Mouse (Mus musculus) forebrain, postnatal 0 days (tissue): ENCODE results near the gene Hif3a. TPM values are rescaled to one million over a fixed set of nuclear protein-coding genes. Genes with fewer than 3 reads are reported as not detected.
A peak's percentile ranks its signal among the peaks of the same experiment; 100 is the strongest.

Experiments used
- ATAC-seq: fragments of 200-750 bp; cut with Nextera tagmentation; 2 replicates; pipeline ENCODE4 v1.8.0; 2017; ENCODE audit warnings: mild to moderate bottlenecking, moderate library complexity
- DNase-seq: peaks from one replicate; pipeline ENCODE4 v3.0.0-alpha.2; 2015
- H3K27ac ChIP-seq: fragments of 300-500 bp; sonication (generic); 2 replicates; pipeline ENCODE4 v1.5.1; 2014; ENCODE audit warnings: low read depth, mild to moderate bottlenecking, antibody characterized with exemption, low read length, moderate library complexity, mixed read lengths
- H3K27me3 ChIP-seq: fragments of 300-500 bp; sonication (generic); 2 replicates; pipeline ENCODE4 v1.6.1; 2014; ENCODE audit warnings: mild to moderate bottlenecking, low read length, mixed read lengths; ENCODE audit not compliant: insufficient read depth
- H3K36me3 ChIP-seq: fragments of 300-500 bp; sonication (generic); 2 replicates; pipeline ENCODE4 v1.6.1; 2014; ENCODE audit warnings: mild to moderate bottlenecking, moderate library complexity; ENCODE audit not compliant: insufficient read depth
- H3K4me1 ChIP-seq: fragments of 300-500 bp; sonication (generic); 2 replicates; pipeline ENCODE4 v1.6.1; 2014; ENCODE audit warnings: antibody characterized with exemption; ENCODE audit not compliant: insufficient read depth
- H3K4me2 ChIP-seq: fragments of 300-500 bp; sonication (generic); 2 replicates; pipeline ENCODE4 v1.6.1; 2014; ENCODE audit warnings: low read depth, mild to moderate bottlenecking, moderate library complexity
- H3K4me3 ChIP-seq: fragments of 300-500 bp; sonication (generic); 2 replicates; pipeline ENCODE4 v1.5.1; 2014; ENCODE audit warnings: low read depth, low read length, mixed read lengths
- H3K9ac ChIP-seq: fragments of 300-500 bp; sonication (generic); 2 replicates; pipeline ENCODE4 v1.6.1; 2014; ENCODE audit warnings: mild to moderate bottlenecking
- H3K9me3 ChIP-seq: fragments of 300-500 bp; sonication (generic); 2 replicates; pipeline ENCODE4 v1.6.1; 2016; ENCODE audit warnings: low read length
- CTCF ChIP-seq: sonication (generic); IDR thresholded peaks from 2 replicates; pipeline ENCODE4 v1.5.1; 2016; ENCODE audit warnings: antibody characterized with exemption, control low read depth, low read depth
- WGBS: fragments of 180-500 bp; shearing (Covaris S2); extraction: QIAGEN DNeasy Blood & Tissue Kit; methylation state at CpG from one replicate; pipeline ENCODE4 v1.1.7; 2014; 5-methylcytosine and 5-hydroxymethylcytosine counted together
- polyA plus RNA-seq: library from polyadenylated mRNA; unstranded; fragments of >200 nt; fragmentation: Nextera tagmentation; extraction: Ambion mirVana; gene quantifications from 2 replicates; pipeline ENCODE4 v1.2.1, GENCODE M21; 2015
- total RNA-seq: library from RNA; depleted of rRNA; stranded (reverse); fragments of >200 nt; gene quantifications from 2 replicates; pipeline ENCODE4 v1.2.3, GENCODE M21; 2014

The Hif3a gene
- total and polyA plus RNA-seq, 2 experiments from 2014 or later, result 2.0 to 12.2 TPM

DNA sequence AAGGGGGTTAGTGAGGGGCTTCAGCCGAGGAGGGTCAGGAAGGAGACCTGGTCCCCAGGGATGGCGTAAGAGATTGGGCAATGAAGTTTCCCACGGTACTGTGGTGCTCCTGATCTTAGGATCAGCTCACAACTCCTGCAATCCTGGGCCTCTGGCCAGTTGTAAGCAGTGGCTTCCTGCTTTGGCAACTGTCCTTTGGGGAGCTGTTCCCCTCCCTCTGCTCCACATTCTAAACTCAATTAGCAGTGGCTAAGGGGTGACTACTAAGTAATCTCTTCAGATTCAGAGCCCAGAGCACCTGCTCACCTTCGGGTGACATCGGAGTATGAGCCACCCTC, 52.2 kb downstream of the Hif3a start:
- no peak overlapping the region for H3K27ac ChIP-seq
- H3K36me3 ChIP-seq, result peaks cover 94% of the 10 kb centered on the region

DNA sequence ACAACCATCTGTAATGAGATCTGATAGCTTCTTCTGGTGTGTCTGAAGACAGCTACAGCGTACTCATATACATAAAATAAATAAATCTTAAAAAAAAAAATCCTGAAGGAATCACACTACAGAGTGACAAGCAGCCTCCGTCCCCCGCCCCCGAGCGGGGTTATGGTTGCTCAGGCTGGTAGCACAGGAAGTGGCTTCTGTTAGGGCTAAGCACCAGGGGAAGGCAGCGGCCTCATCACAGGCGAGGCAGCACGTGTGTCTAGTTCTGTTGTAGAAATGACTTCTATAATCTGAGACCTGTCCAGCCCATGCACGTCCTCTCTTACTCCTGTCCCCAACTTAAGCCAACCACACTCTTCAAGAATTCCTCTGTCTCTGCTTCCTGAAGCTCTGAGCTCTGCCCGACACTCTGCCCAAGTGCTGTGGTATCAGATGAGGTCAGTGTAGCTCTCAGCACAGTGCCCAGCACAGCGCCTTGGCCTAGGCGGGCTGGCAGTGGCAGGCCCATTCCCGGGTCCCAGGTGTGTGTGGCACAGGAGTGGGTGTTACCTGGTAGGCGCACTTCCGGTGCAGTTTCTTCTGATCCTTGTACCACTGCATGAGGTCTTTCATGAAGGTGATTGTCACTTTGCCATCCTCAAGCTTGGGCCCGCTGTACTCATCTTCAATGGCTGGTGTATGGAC, 52.8 kb downstream of the Hif3a start:
- H3K9ac ChIP-seq, result no peak overlapping the region
- no peaks in the 10 kb centered on the region for H3K4me1 ChIP-seq
- ATAC-seq, result no peak
- peaks cover 94% of the 10 kb centered on the region for H3K36me3 ChIP-seq
- no peak for TF ChIP-seq CTCF
- no peak overlapping the region for H3K4me2 ChIP-seq
- no peak overlapping the region for H3K27ac ChIP-seq
- 94% methylated on average over 16 of the region's 16 CpGs for WGBS
- no peak overlapping the region for H3K4me3 ChIP-seq
- DNase-seq, result no peak
- no peaks in the 10 kb centered on the region for H3K9me3 ChIP-seq
- no peaks in the 10 kb centered on the region for H3K27me3 ChIP-seq

More for the DNA sequence above, 52.2 kb downstream of the Hif3a start:
- WGBS, result 87% methylated on average over 5 of the region's 5 CpGs
- Histone ChIP-seq H3K4me3 (no peak overlapping the region), H3K4me1 (no peaks in the 10 kb centered on the region), H3K9me3 (no peaks in the 10 kb centered on the region), H3K27me3 (no peaks in the 10 kb centered on the region), H3K9ac (no peak overlapping the region), H3K4me2 (no peak overlapping the region)
- no peak for TF ChIP-seq CTCF
- DNase-seq (no peak), ATAC-seq (no peak)

GRCm38 (mm10) chr7:17007300-17007699, 54.9 kb downstream of the Hif3a start:
- DNase-seq (peak; percentile 26), ATAC-seq (peak; percentile 59)
- peaks cover 85% of the 10 kb centered on the region for H3K36me3 ChIP-seq
- no peak overlapping the region for H3K4me3 ChIP-seq
- no peaks in the 10 kb centered on the region for H3K4me1 ChIP-seq
- no peaks in the 10 kb centered on the region for H3K27me3 ChIP-seq
- H3K4me2 ChIP-seq, result no peak overlapping the region
- no peak overlapping the region for H3K27ac ChIP-seq
- H3K9me3 ChIP-seq, result no peaks in the 10 kb centered on the region
- 84% methylated on average over 4 of the region's 4 CpGs for WGBS
- peak; percentile 79 for TF ChIP-seq CTCF
- H3K9ac ChIP-seq, result no peak overlapping the region

DNA sequence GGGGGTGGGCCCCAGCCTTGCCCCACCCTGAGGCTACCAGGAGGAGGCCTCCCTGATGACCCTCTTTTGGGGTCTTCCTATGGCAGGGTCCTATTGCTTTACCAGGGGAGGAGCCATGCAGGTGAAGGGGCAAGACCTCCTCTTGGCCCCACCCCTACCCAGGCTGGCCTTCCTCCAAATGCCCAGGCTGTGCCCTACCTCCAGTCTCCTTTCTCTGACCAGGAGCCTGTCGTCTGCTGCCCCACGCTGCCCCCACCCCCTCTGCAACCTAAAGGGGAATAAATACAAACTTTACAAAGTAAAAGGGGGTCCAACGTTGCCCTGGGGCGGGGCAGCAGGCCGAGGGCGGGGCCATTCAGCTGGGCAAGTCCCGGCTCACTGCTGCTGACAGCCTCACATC, 57.5 kb downstream of the Hif3a start:
- ATAC-seq, result no peak
- peaks cover 61% of the 10 kb centered on the region for H3K36me3 ChIP-seq

DNA sequence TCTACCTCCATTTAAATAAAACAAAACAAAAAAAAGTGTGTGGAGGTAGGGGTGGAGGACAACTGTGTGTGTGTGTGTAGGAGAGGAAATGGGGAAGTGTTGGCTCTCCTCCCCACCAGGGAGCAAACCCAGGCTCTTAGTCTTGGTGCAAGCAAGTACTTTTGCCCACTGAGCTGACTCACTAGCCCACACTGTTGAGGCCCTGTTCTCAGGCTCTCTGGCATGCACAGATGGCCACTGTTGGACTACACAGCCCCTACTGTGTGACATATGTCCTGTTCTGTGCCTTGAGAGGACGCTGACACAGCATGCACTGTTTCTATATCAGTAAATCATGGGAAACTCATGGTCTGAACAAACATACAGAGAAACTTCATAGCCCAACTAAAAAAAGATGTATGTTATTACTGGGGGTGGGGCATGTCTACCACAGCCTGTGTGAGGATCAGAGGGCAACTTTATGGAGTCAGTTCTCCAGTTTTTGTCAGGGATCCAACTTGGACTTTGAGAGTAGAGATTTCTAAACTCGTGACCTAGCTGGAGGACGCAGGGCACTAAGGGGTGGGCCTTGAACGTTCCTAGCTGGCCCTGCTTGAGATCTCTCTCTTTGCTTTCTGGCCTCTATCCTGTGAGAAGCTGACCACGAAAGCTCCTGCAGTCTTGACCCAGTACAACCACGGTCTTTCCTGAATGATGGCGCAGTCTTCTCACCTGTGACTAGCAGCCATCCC, 58.8 kb downstream of the Hif3a start:
- Histone ChIP-seq H3K4me3 (no peak overlapping the region), H3K9ac (no peak overlapping the region), H3K27ac (no peak overlapping the region), H3K4me2 (no peak overlapping the region), H3K4me1 (no peaks in the 10 kb centered on the region), H3K9me3 (no peaks in the 10 kb centered on the region), H3K27me3 (no peaks in the 10 kb centered on the region), H3K36me3 (peaks cover 50% of the 10 kb centered on the region)
- DNase-seq (no peak), ATAC-seq (no peak)
- no peak for TF ChIP-seq CTCF
- WGBS, result 82% methylated on average over 7 of the region's 7 CpGs

More for the DNA sequence above, 57.5 kb downstream of the Hif3a start:
- H3K27ac ChIP-seq, result no peak overlapping the region
- no peak overlapping the region for H3K4me2 ChIP-seq
- no peaks in the 10 kb centered on the region for H3K27me3 ChIP-seq
- H3K9me3 ChIP-seq, result no peaks in the 10 kb centered on the region
- no peaks in the 10 kb centered on the region for H3K4me1 ChIP-seq
- no peak for DNase-seq
- H3K4me3 ChIP-seq, result no peak overlapping the region
- no peak for TF ChIP-seq CTCF
- no peak overlapping the region for H3K9ac ChIP-seq
- 85% methylated on average over 7 of the region's 7 CpGs for WGBS

DNA sequence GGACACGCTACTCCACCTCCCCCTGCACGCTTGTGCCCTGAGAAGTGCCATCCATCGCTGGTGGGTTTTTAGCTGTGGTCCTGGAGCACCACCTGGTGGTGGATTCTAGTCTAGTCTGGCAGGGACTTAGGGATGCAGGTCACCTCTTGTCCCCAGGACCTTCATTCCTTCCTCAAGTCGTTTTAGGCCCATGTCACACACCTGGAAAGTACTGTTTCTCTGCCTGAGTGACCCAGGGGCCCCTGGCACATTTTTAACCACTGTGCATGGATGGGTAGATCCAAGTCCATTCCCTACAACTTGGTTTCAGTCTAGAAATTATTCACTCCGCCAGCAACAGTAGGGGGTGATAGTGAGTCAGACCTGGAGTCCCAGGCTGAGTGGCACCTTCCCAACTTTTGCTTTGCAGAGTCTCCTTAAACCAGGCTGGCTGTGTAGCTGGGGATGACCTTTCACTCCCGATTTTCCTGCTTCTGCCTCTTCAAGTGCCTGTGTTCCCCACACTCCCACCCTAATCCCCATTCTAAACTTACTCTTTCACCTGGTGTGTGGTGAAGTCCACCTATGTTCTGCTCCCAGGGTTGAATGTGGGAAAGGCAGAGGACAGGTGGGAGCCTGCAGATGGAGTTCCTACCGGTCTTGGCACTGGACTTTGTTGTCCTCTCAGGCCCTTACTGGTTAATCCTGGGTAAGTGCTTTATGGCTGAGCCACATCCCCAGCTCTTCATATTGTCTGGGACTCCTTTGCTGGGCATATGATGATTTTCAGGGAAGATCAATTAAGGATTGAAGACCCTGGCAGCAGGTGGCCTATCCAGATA, 59.6 kb downstream of the Hif3a start:
- Histone ChIP-seq H3K9ac (no peak overlapping the region), H3K4me2 (no peak overlapping the region), H3K36me3 (peaks cover 42% of the 10 kb centered on the region), H3K4me1 (no peaks in the 10 kb centered on the region), H3K9me3 (no peaks in the 10 kb centered on the region), H3K27me3 (no peaks in the 10 kb centered on the region), H3K4me3 (no peak overlapping the region), H3K27ac (0 out of 2 replicates have a peak overlapping the region, but pooled peaks have one; percentile 29)
- peak; percentile 96 for TF ChIP-seq CTCF
- 11% methylated on average over 7 of the region's 7 CpGs for WGBS
- peak; percentile 94 for DNase-seq
- peak; percentile 83 for ATAC-seq
